Mouse (Mus musculus): ENCODE results near the gene Olfr1167.
"Not testable (repeated sequence)": the region's sequence is repeated elsewhere in the genome, so short reads cannot be mapped to it uniquely, and the experiment has no call there.

Olfr1167 gene

GRCm38 (mm10) chr2:88155093-88155492 is at the start of gene Olfr1167:
Gene Olfr1167, minus strand, starts transcription at chr2:88155193.
- DNase-seq (ENCODE audit: low read depth, low spot score) = not testable (repeated sequence)

- no peak for DNase-seq (ENCODE audit: low read depth, low spot score)
These were observed 26.6 kb upstream of the Olfr1167 start, which contains the start of gene Olfr1168 for GRCm38 (mm10) chr2:88181580-88181979. Gene Olfr1168, plus strand, starts transcription at chr2:88181880.

GRCm38 (mm10) chr2:88128172-88128571 is 26.8 kb downstream of the Olfr1167 start, which contains the start of gene Olfr1166:
Gene Olfr1166, minus strand, starts transcription at chr2:88128272.
- no peak for DNase-seq (ENCODE audit: low read depth, low spot score)

Data from retina, postnatal 7 days (tissue).